Mouse (Mus musculus): Measurements from ENCODE around the gene Rnf8. TPM values are rescaled to one million over a fixed set of nuclear protein-coding genes. Genes with fewer than 3 reads are reported as not detected.

Rnf8 gene
- polyA plus RNA-seq, 1 experiment from 2014 or later, result 67.9 TPM

GRCm38 (mm10) chr17:29669030-29669429 is 54.4 kb downstream of the Rnf8 start:
- no peaks in the 10 kb centered on the region for H3K27me3 ChIP-seq (ENCODE audit: control insufficient read depth, insufficient read depth, low read depth, low read length)
- ATAC-seq (ENCODE audit: low read depth), result no peak
- 91% methylated on average over 4 of the region's 4 CpGs for WGBS
- H3K9ac ChIP-seq (ENCODE audit: low read length), result no peak overlapping the region
- H3K4me1 ChIP-seq (replicated peaks; ENCODE audit: control insufficient read depth, insufficient read depth, low read length), result no peaks in the 10 kb centered on the region; the same call in 1 of the 2 replicates
- H3K9me3 ChIP-seq (ENCODE audit: control insufficient read depth, low read length), result no peaks in the 10 kb centered on the region
- no peak overlapping the region for H3K27ac ChIP-seq (ENCODE audit: low read length)
- H3K4me3 ChIP-seq (ENCODE audit: low read length), result no peak overlapping the region
- H3K36me3 ChIP-seq (ENCODE audit: control insufficient read depth, insufficient read depth, low read length), result peaks cover 9% of the 10 kb centered on the region
- no peak overlapping the region for H3K4me2 ChIP-seq (ENCODE audit: low read depth, low read length)

- no peaks in the 10 kb centered on the region for H3K27me3 ChIP-seq (ENCODE audit: control insufficient read depth, insufficient read depth, low read depth, low read length)
- H3K4me2 ChIP-seq (ENCODE audit: low read depth, low read length), result no peak overlapping the region
- H3K27ac ChIP-seq (ENCODE audit: low read length), result no peak overlapping the region
- no peaks in the 10 kb centered on the region; the same call in 1 of the 2 replicates for H3K4me1 ChIP-seq (replicated peaks; ENCODE audit: control insufficient read depth, insufficient read depth, low read length)
- no peaks in the 10 kb centered on the region for H3K9me3 ChIP-seq (ENCODE audit: control insufficient read depth, low read length)
- ATAC-seq (ENCODE audit: low read depth), result no peak
- H3K4me3 ChIP-seq (ENCODE audit: low read length), result no peak overlapping the region
- peaks cover 9% of the 10 kb centered on the region for H3K36me3 ChIP-seq (ENCODE audit: control insufficient read depth, insufficient read depth, low read length)
- H3K9ac ChIP-seq (ENCODE audit: low read length), result no peak overlapping the region
These were observed 55.3 kb downstream of the Rnf8 start for GRCm38 (mm10) chr17:29669936-29670335.

- 0 out of 2 replicates have a peak, but pooled peaks have one; percentile 23 for ATAC-seq (ENCODE audit: low read depth)
- H3K4me2 ChIP-seq (ENCODE audit: low read depth, low read length), result no peak overlapping the region
- H3K27ac ChIP-seq (ENCODE audit: low read length), result no peak overlapping the region
- H3K9ac ChIP-seq (ENCODE audit: low read length), result no peak overlapping the region
- no peaks in the 10 kb centered on the region for H3K9me3 ChIP-seq (ENCODE audit: control insufficient read depth, low read length)
- H3K36me3 ChIP-seq (ENCODE audit: control insufficient read depth, insufficient read depth, low read length), result peaks cover 7% of the 10 kb centered on the region
- H3K4me3 ChIP-seq (ENCODE audit: low read length), result no peak overlapping the region
- 72% methylated on average over 2 of the region's 2 CpGs for WGBS
- H3K27me3 ChIP-seq (ENCODE audit: control insufficient read depth, insufficient read depth, low read depth, low read length), result no peaks in the 10 kb centered on the region
- H3K4me1 ChIP-seq (replicated peaks; ENCODE audit: control insufficient read depth, insufficient read depth, low read length), result no peaks in the 10 kb centered on the region; the same call in 1 of the 2 replicates
These were observed 56.4 kb downstream of the Rnf8 start for GRCm38 (mm10) chr17:29671021-29671420.

GRCm38 (mm10) chr17:29673325-29673724 is 58.7 kb downstream of the Rnf8 start:
- Histone ChIP-seq H3K9me3 (ENCODE audit: control insufficient read depth, low read length) (no peaks in the 10 kb centered on the region), H3K9ac (ENCODE audit: low read length) (no peak overlapping the region), H3K36me3 (ENCODE audit: control insufficient read depth, insufficient read depth, low read length) (peaks cover 20% of the 10 kb centered on the region), H3K4me3 (ENCODE audit: low read length) (no peak overlapping the region), H3K4me2 (ENCODE audit: low read depth, low read length) (no peak overlapping the region), H3K4me1 (replicated peaks; ENCODE audit: control insufficient read depth, insufficient read depth, low read length) (no peaks in the 10 kb centered on the region; the same call in 1 of the 2 replicates), H3K27ac (ENCODE audit: low read length) (no peak overlapping the region), H3K27me3 (ENCODE audit: control insufficient read depth, insufficient read depth, low read depth, low read length) (no peaks in the 10 kb centered on the region)
- 94% methylated on average over 4 of the region's 4 CpGs for WGBS
- no peak for ATAC-seq (ENCODE audit: low read depth)

- peak overlapping the region; percentile 63 for H3K27ac ChIP-seq (ENCODE audit: low read length)
- H3K27me3 ChIP-seq (ENCODE audit: control insufficient read depth, insufficient read depth, low read depth, low read length), result no peaks in the 10 kb centered on the region
- peak; percentile 78 for ATAC-seq (ENCODE audit: low read depth)
- peaks cover 34% of the 10 kb centered on the region for H3K36me3 ChIP-seq (ENCODE audit: control insufficient read depth, insufficient read depth, low read length)
- WGBS, result 60% methylated on average over 8 of the region's 8 CpGs
- no peak overlapping the region for H3K9ac ChIP-seq (ENCODE audit: low read length)
- no peak overlapping the region for H3K4me2 ChIP-seq (ENCODE audit: low read depth, low read length)
- H3K9me3 ChIP-seq (ENCODE audit: control insufficient read depth, low read length), result no peaks in the 10 kb centered on the region
- H3K4me1 ChIP-seq (replicated peaks; ENCODE audit: control insufficient read depth, insufficient read depth, low read length), result peaks cover 11% of the 10 kb centered on the region
- peak overlapping the region; percentile 1; the same call in 1 of the 2 replicates for H3K4me3 ChIP-seq (ENCODE audit: low read length)
These were observed 63.9 kb downstream of the Rnf8 start for GRCm38 (mm10) chr17:29678526-29678925.

GRCm38 (mm10) chr17:29679038-29679767 is 64.6 kb downstream of the Rnf8 start:
- WGBS, result 81% methylated on average over 6 of the region's 6 CpGs
- peak overlapping the region; percentile 63; the same call in 1 of the 2 replicates for H3K27ac ChIP-seq (ENCODE audit: low read length)
- H3K27me3 ChIP-seq (ENCODE audit: control insufficient read depth, insufficient read depth, low read depth, low read length), result no peaks in the 10 kb centered on the region
- H3K36me3 ChIP-seq (ENCODE audit: control insufficient read depth, insufficient read depth, low read length), result peaks cover 31% of the 10 kb centered on the region
- peaks cover 11% of the 10 kb centered on the region for H3K4me1 ChIP-seq (replicated peaks; ENCODE audit: control insufficient read depth, insufficient read depth, low read length)
- no peak for ATAC-seq (ENCODE audit: low read depth)
- peak overlapping the region; percentile 1; the same call in 1 of the 2 replicates for H3K4me3 ChIP-seq (ENCODE audit: low read length)
- no peak overlapping the region for H3K9ac ChIP-seq (ENCODE audit: low read length)
- H3K4me2 ChIP-seq (ENCODE audit: low read depth, low read length), result peak overlapping the region; percentile 15; the same call in 1 of the 2 replicates
- H3K9me3 ChIP-seq (ENCODE audit: control insufficient read depth, low read length), result no peaks in the 10 kb centered on the region

GRCm38 (mm10) chr17:29680174-29680573 is 65.6 kb downstream of the Rnf8 start:
- H3K4me3 ChIP-seq (ENCODE audit: low read length), result no peak overlapping the region
- no peak overlapping the region for H3K4me2 ChIP-seq (ENCODE audit: low read depth, low read length)
- H3K36me3 ChIP-seq (ENCODE audit: control insufficient read depth, insufficient read depth, low read length), result peaks cover 28% of the 10 kb centered on the region
- H3K27ac ChIP-seq (ENCODE audit: low read length), result peak overlapping the region; percentile 74
- 57% methylated on average over 2 of the region's 2 CpGs for WGBS
- ATAC-seq (ENCODE audit: low read depth), result peak; percentile 87
- no peak overlapping the region for H3K9ac ChIP-seq (ENCODE audit: low read length)
- no peaks in the 10 kb centered on the region for H3K27me3 ChIP-seq (ENCODE audit: control insufficient read depth, insufficient read depth, low read depth, low read length)
- peaks cover 11% of the 10 kb centered on the region for H3K4me1 ChIP-seq (replicated peaks; ENCODE audit: control insufficient read depth, insufficient read depth, low read length)
- H3K9me3 ChIP-seq (ENCODE audit: control insufficient read depth, low read length), result no peaks in the 10 kb centered on the region

- Histone ChIP-seq H3K27me3 (ENCODE audit: control insufficient read depth, insufficient read depth, low read depth, low read length) (no peaks in the 10 kb centered on the region), H3K36me3 (ENCODE audit: control insufficient read depth, insufficient read depth, low read length) (peaks cover 29% of the 10 kb centered on the region), H3K27ac (ENCODE audit: low read length) (peak overlapping the region; percentile 74), H3K4me1 (replicated peaks; ENCODE audit: control insufficient read depth, insufficient read depth, low read length) (peaks cover 11% of the 10 kb centered on the region), H3K4me2 (ENCODE audit: low read depth, low read length) (no peak overlapping the region), H3K9ac (ENCODE audit: low read length) (no peak overlapping the region), H3K9me3 (ENCODE audit: control insufficient read depth, low read length) (no peaks in the 10 kb centered on the region), H3K4me3 (ENCODE audit: low read length) (no peak overlapping the region)
- ATAC-seq (ENCODE audit: low read depth), result no peak
- WGBS, result 80% methylated on average over 2 of the region's 2 CpGs
These were observed 66.3 kb downstream of the Rnf8 start for GRCm38 (mm10) chr17:29680921-29681320.

GRCm38 (mm10) chr17:29681669-29682068 is 67.1 kb downstream of the Rnf8 start:
- Histone ChIP-seq H3K4me1 (replicated peaks; ENCODE audit: control insufficient read depth, insufficient read depth, low read length) (peaks cover 11% of the 10 kb centered on the region), H3K9me3 (ENCODE audit: control insufficient read depth, low read length) (no peaks in the 10 kb centered on the region), H3K27me3 (ENCODE audit: control insufficient read depth, insufficient read depth, low read depth, low read length) (no peaks in the 10 kb centered on the region), H3K36me3 (ENCODE audit: control insufficient read depth, insufficient read depth, low read length) (peaks cover 25% of the 10 kb centered on the region), H3K4me3 (ENCODE audit: low read length) (no peak overlapping the region), H3K9ac (ENCODE audit: low read length) (no peak overlapping the region), H3K27ac (ENCODE audit: low read length) (no peak overlapping the region), H3K4me2 (ENCODE audit: low read depth, low read length) (no peak overlapping the region)
- 91% methylated on average over 9 of the region's 9 CpGs for WGBS
- no peak for ATAC-seq (ENCODE audit: low read depth)

Measured in lung, embryonic 16.5 days (tissue).